Mouse (Mus musculus): ENCODE results near the gene Tpbgl.

GRCm38 (mm10) chr7:99644701-99645100, 17.8 kb upstream of the Tpbgl start:
- no peak for TF ChIP-seq EP300 (IDR thresholded peaks at IDR 0.05; ENCODE audit: low read depth)
- no peak for TF ChIP-seq CTCF (IDR thresholded peaks at IDR 0.05; ENCODE audit: low read depth)

All from heart, postnatal 0 days (tissue).